Mouse (Mus musculus) large intestine, adult 2 months (tissue): Measurements from ENCODE around the gene Smpd1. TPM values are rescaled to one million over a fixed set of nuclear protein-coding genes. Genes with fewer than 3 reads are reported as not detected.

Experiments used
- DNase-seq: peaks from one replicate; pipeline ENCODE4 v3.0.0-alpha.2; 2012; ENCODE audit warnings: low read depth, low spot score
- WGBS: fragments of 180-500 bp; shearing (Covaris S2); methylation state at CpG from one replicate; pipeline ENCODE4 v1.1.7; 2018; 5-methylcytosine and 5-hydroxymethylcytosine counted together
- polyA plus RNA-seq: library from polyadenylated mRNA; depleted of rRNA; stranded (reverse); fragments of >200 nt; gene quantifications from 2 replicates; pipeline ENCODE4 v1.2.3, GENCODE M21; 2012; rRNA removed

Smpd1 gene
- polyA plus RNA-seq, 1 experiment, result 17.8 TPM

GRCm38 (mm10) chr7:105602860-105603623 lies 48.9 kb downstream of the Smpd1 start:
- 37% methylated on average over 9 of the region's 9 CpGs for WGBS
- DNase-seq, result peak; percentile 13

Other genes starting within 250 kb of the Smpd1 start
- gene Olfr689, start 243.2 kb upstream of the Smpd1 start, polyA plus RNA-seq, result not detected in 2 replicates
- not detected in 2 replicates for gene Olfr690, start 220.3 kb upstream of the Smpd1 start, polyA plus RNA-seq
- not detected in 2 replicates for gene Olfr691, start 212.1 kb upstream of the Smpd1 start, polyA plus RNA-seq
- not detected in 2 replicates for gene Olfr692, start 186.1 kb upstream of the Smpd1 start, polyA plus RNA-seq
- gene Gm5901, start 179.3 kb upstream of the Smpd1 start, polyA plus RNA-seq, result not detected in 2 replicates
- 64.6 and 88.7 TPM in 2 replicates for gene Fam160a2, start 154.3 kb upstream of the Smpd1 start, polyA plus RNA-seq
- gene Cnga4, start 149.8 kb upstream of the Smpd1 start, polyA plus RNA-seq, result 0.09 and 0.10 TPM in 2 replicates
- 0.12 TPM in 1 of 2 replicates, not detected in the other for gene Cckbr, start 128.6 kb upstream of the Smpd1 start, polyA plus RNA-seq
- gene Cavin3, start 72.1 kb upstream of the Smpd1 start, polyA plus RNA-seq, result 21.8 and 23.4 TPM in 2 replicates
- gene Apbb1, start 27.3 kb downstream of the Smpd1 start, polyA plus RNA-seq, result 12.1 and 15.8 TPM in 2 replicates
- 0.40 and 0.49 TPM in 2 replicates for gene Hpx, start 45.8 kb downstream of the Smpd1 start, polyA plus RNA-seq
- 11.5 and 18.2 TPM in 2 replicates for gene Trim3, start 79.2 kb downstream of the Smpd1 start, polyA plus RNA-seq
- gene Timm10b, start 85.7 kb downstream of the Smpd1 start, polyA plus RNA-seq, result 122 and 132 TPM in 2 replicates
- 50.9 and 58.5 TPM in 2 replicates for gene Arfip2, start 86.1 kb downstream of the Smpd1 start, polyA plus RNA-seq
- gene Gm45799, start 86.2 kb downstream of the Smpd1 start, polyA plus RNA-seq, result 235 and 264 TPM in 2 replicates
- 1.1 and 1.5 TPM in 2 replicates for gene Dnhd1, start 96.5 kb downstream of the Smpd1 start, polyA plus RNA-seq
- gene Ilk, start 182.2 kb downstream of the Smpd1 start, polyA plus RNA-seq, result 90.7 and 95.6 TPM in 2 replicates
- gene Rrp8, start 183.0 kb downstream of the Smpd1 start, polyA plus RNA-seq, result 5.2 and 5.7 TPM in 2 replicates
- gene Taf10, start 190.0 kb downstream of the Smpd1 start, polyA plus RNA-seq, result 386 and 435 TPM in 2 replicates
- gene Tpp1, start 197.9 kb downstream of the Smpd1 start, polyA plus RNA-seq, result 47.6 and 65.6 TPM in 2 replicates
- 2.0 and 3.6 TPM in 2 replicates for gene Dchs1, start 233.3 kb downstream of the Smpd1 start, polyA plus RNA-seq